In genomic region chr5:122143543-122143942, GRCm38 (mm10) we compare ENCODE assay signal across 10 mouse cellular contexts. TPM values are rescaled to one million over a fixed set of nuclear protein-coding genes. Genes with fewer than 3 reads are reported as not detected.
DNase-seq lines count a peak whose midpoint lies in the region; ATAC-seq and TF ChIP-seq lines count a peak whose summit lies in the region.
"Had no signal": no experiment of that assay in that cellular context is flagged by ENCODE, and none has a peak within 500 bp of the region (broad histone marks: within the 10 kb centered on the region; RNA-seq: fewer than 3 reads in every experiment).

No protein-coding gene starts in this region.

- 42% methylated on average over 15 of the region's 15 CpGs for WGBS in lung, adult 2 months
- WGBS in liver, embryonic 11.5 days, result 80% methylated on average over 15 of the region's 15 CpGs

- no peak overlapping the region for H3K4me3 ChIP-seq in lung, adult 2 months (replicated peaks; ENCODE audit: extremely low read depth, low read depth, low read length)
- no peak overlapping the region for H3K4me3 ChIP-seq in liver, embryonic 11.5 days (ENCODE audit: low read depth, low read length)
- H3K4me3 ChIP-seq: neural tube, embryonic 13.5 days had no signal

- H3K36me3 ChIP-seq in liver, embryonic 11.5 days (ENCODE audit: control insufficient read depth, insufficient read depth, low read length), result no peaks in the 10 kb centered on the region
- H3K36me3 ChIP-seq: neural tube, embryonic 13.5 days had no signal

- H3K27ac ChIP-seq in liver, embryonic 11.5 days (ENCODE audit: low read depth, low read length), result no peak overlapping the region
- H3K27ac ChIP-seq: neural tube, embryonic 13.5 days had no signal

- no peaks in the 10 kb centered on the region for H3K9me3 ChIP-seq in liver, embryonic 11.5 days (ENCODE audit: control insufficient read depth, low read length)
- H3K9me3 ChIP-seq: neural tube, embryonic 13.5 days had no signal

- no peaks in the 10 kb centered on the region for H3K27me3 ChIP-seq in liver, embryonic 11.5 days (replicated peaks; ENCODE audit: control insufficient read depth, insufficient read depth, low read length)
- H3K27me3 ChIP-seq: neural tube, embryonic 13.5 days had no signal

- no peak for TF ChIP-seq CTCF in lung, adult 2 months (IDR thresholded peaks at IDR 0.05; ENCODE audit: insufficient read depth, low read length)

- no peak for ATAC-seq in erythroid progenitor cell, adult 5-6 weeks (replicated peaks; ENCODE audit: low FRiP score, poor library complexity, severe bottlenecking)
- ATAC-seq in liver, embryonic 11.5 days (replicated peaks; ENCODE audit: low FRiP score), result no peak

- TF ChIP-seq POLR2A in lung, adult 2 months (IDR thresholded peaks at IDR 0.05; ENCODE audit: borderline replicate concordance, extremely low read depth, low read depth, low read length), result 0 out of 2 replicates have a peak, but pooled peaks have one; percentile 19

- no peak overlapping the region for H3K4me2 ChIP-seq in liver, embryonic 11.5 days
- H3K4me2 ChIP-seq: neural tube, embryonic 13.5 days had no signal

- H3K4me1 ChIP-seq in lung, adult 2 months (ENCODE audit: control insufficient read depth, insufficient read depth, low read length), result peaks cover 7% of the 10 kb centered on the region
- H3K4me1 ChIP-seq in liver, embryonic 11.5 days (replicated peaks; ENCODE audit: control insufficient read depth, insufficient read depth, low read length), result peaks cover 8% of the 10 kb centered on the region
- H3K4me1 ChIP-seq: neural tube, embryonic 13.5 days had no signal

- no peak overlapping the region for H3K9ac ChIP-seq in liver, embryonic 11.5 days (ENCODE audit: low read depth, low read length)
- H3K9ac ChIP-seq: neural tube, embryonic 13.5 days had no signal

- DNase-seq in gastrocnemius, postnatal 25 days, result peak; percentile 47
- no peak for DNase-seq in gastrocnemius, postnatal 10 days
- peak; percentile 47 for DNase-seq in T-cell, adult 2 months (ENCODE audit: low spot score)
- DNase-seq in heart, adult 8-10 months (ENCODE audit: low spot score), result peak; percentile 85
- DNase-seq in lung, adult 2 months, result peak; percentile 39
- DNase-seq in urinary bladder, postnatal 4 days (ENCODE audit: low spot score in 2 of 2), result no peak
- DNase-seq in liver, embryonic 11.5 days (ENCODE audit: low spot score), result no peak

RNA-seq across cellular contexts. Expression of gene Ccdc63, which starts 2.9 kb away (rescaled TPM):
- total RNA-seq in gastrocnemius, postnatal 25 days (2021), result not detected
- not detected for total RNA-seq in gastrocnemius, postnatal 10 days (2021)
- total RNA-seq in heart, adult 8-10 months (2022), result under 1 TPM in 1 of 4 experiments, not detected in 3; 0.37 TPM
- 0.14 and 0.27 TPM in 2 replicates for polyA plus RNA-seq in lung, adult 2 months (2012; rRNA removed)
- total RNA-seq in erythroid progenitor cell, adult 5-6 weeks (2015; ENCODE audit: low replicate concordance), result not detected in 2 replicates
- total RNA-seq in erythroid progenitor cell, adult 5-6 weeks (2017; ENCODE audit: low replicate concordance), result not detected in 2 replicates
- 0.32 and 0.39 TPM in 2 replicates for polyA plus RNA-seq in liver, embryonic 11.5 days (2014; fragmentation: Nextera tagmentation; extraction: Ambion mirVana)
- polyA plus RNA-seq: large intestine, adult 2 months had no signal

RNA-seq across cellular contexts. Expression of gene Ppp1cc, which starts 14.5 kb away (rescaled TPM):
- 100 to 1,000 TPM; 111 to 125 TPM for total RNA-seq in gastrocnemius, postnatal 25 days (2021)
- total RNA-seq in gastrocnemius, postnatal 10 days (2021), result 100 to 1,000 TPM; 144 to 156 TPM
- 100 to 1,000 TPM in 3 of 4 experiments, 10 to 100 TPM in 1; 98.9 to 113 (median 108) TPM for total RNA-seq in heart, adult 8-10 months (2022)
- polyA plus RNA-seq in lung, adult 2 months (2012; rRNA removed), result 67.6 and 81.1 TPM in 2 replicates
- 310 and 340 TPM in 2 replicates for total RNA-seq in erythroid progenitor cell, adult 5-6 weeks (2015; ENCODE audit: low replicate concordance)
- 91.1 and 263 TPM in 2 replicates for total RNA-seq in erythroid progenitor cell, adult 5-6 weeks (2017; ENCODE audit: low replicate concordance)
- polyA plus RNA-seq in liver, embryonic 11.5 days (2014; fragmentation: Nextera tagmentation; extraction: Ambion mirVana), result 276 and 285 TPM in 2 replicates

RNA-seq across cellular contexts. Expression of gene Myl2, which starts 42.8 kb away (rescaled TPM):
- 1,000 to 10,000 TPM in 1 of 2 experiments, 100 to 1,000 TPM in 1; 354 to 1,320 TPM for total RNA-seq in gastrocnemius, postnatal 25 days (2021)
- 100 to 1,000 TPM; 526 to 721 TPM for total RNA-seq in gastrocnemius, postnatal 10 days (2021)
- over 10,000 TPM; 21,987 to 25,864 (median 23,706) TPM for total RNA-seq in heart, adult 8-10 months (2022)
- polyA plus RNA-seq in lung, adult 2 months (2012; rRNA removed), result 0.37 TPM in 1 of 2 replicates, not detected in the other
- total RNA-seq in erythroid progenitor cell, adult 5-6 weeks (2015; ENCODE audit: low replicate concordance), result not detected in 2 replicates
- total RNA-seq in erythroid progenitor cell, adult 5-6 weeks (2017; ENCODE audit: low replicate concordance), result 8.2 TPM in 1 of 2 replicates, not detected in the other
- polyA plus RNA-seq in liver, embryonic 11.5 days (2014; fragmentation: Nextera tagmentation; extraction: Ambion mirVana), result 9.9 and 20.9 TPM in 2 replicates

Comparison
In these comparisons a context has a peak if more than half of its experiments do, and no peak if none do; other contexts are left out.
1. DNase-seq: peak in gastrocnemius, postnatal 25 days (single experiment), T-cell, adult 2 months (single experiment), heart, adult 8-10 months (single experiment) and lung, adult 2 months (single experiment); none in gastrocnemius, postnatal 10 days (single experiment), urinary bladder, postnatal 4 days (0 of 2) and liver, embryonic 11.5 days (single experiment).
2. RNA of gene Myl2, which starts 42.8 kb away (total RNA-seq): 21,987 to 25,864 TPM in heart, adult 8-10 months, 354 to 1,320 TPM in gastrocnemius, postnatal 25 days and 526 to 721 TPM in gastrocnemius, postnatal 10 days; 8.2 TPM in erythroid progenitor cell, adult 5-6 weeks; every median in the first group is over 10 times any median in the second.